Mouse (Mus musculus) intestine, embryonic 14.5 days (tissue): ENCODE results near the gene Ntrk1. TPM values are rescaled to one million over a fixed set of nuclear protein-coding genes. Genes with fewer than 3 reads are reported as not detected.
"Not testable (repeated sequence)": the region's sequence is repeated elsewhere in the genome, so short reads cannot be mapped to it uniquely, and the experiment has no call there.

ENCODE experiments used
- ATAC-seq: fragments of 200-750 bp; cut with Nextera tagmentation; replicated peaks from 2 replicates; pipeline ENCODE4 v1.8.0; 2017; ENCODE audit warnings: low read depth, moderate number of reproducible peaks, moderate TSS enrichment, moderate library complexity; ENCODE audit not compliant: low FRiP score, low TSS enrichment
- DNase-seq: peaks from one replicate; pipeline ENCODE4 v3.0.0-alpha.2; 2018; ENCODE audit warnings: low spot score
- H3K27ac ChIP-seq: fragments of 300-500 bp; sonication (generic); 2 replicates; pipeline ENCODE4 v1.5.1; 2014; ENCODE audit warnings: low read depth, mild to moderate bottlenecking, control low read depth
- H3K27me3 ChIP-seq: fragments of 300-500 bp; sonication (generic); replicated peaks from 2 replicates; pipeline ENCODE4 v1.6.1; 2014; ENCODE audit warnings: low read length, control low read depth; ENCODE audit not compliant: control insufficient read depth, insufficient read depth
- H3K36me3 ChIP-seq: fragments of 300-500 bp; sonication (generic); 2 replicates; pipeline ENCODE4 v1.6.1; 2014; ENCODE audit warnings: low read length, control low read depth; ENCODE audit not compliant: control insufficient read depth, insufficient read depth
- H3K4me1 ChIP-seq: fragments of 300-500 bp; sonication (generic); replicated peaks from 2 replicates; pipeline ENCODE4 v1.6.1; 2014; ENCODE audit warnings: low read length, control low read depth, mixed read lengths; ENCODE audit not compliant: control insufficient read depth, insufficient read depth
- H3K4me2 ChIP-seq: fragments of 300-500 bp; sonication (generic); 2 replicates; pipeline ENCODE4 v1.6.1; 2014; ENCODE audit warnings: low read length
- H3K4me3 ChIP-seq: fragments of 300-500 bp; sonication (generic); 2 replicates; pipeline ENCODE4 v1.5.1; 2014; ENCODE audit warnings: low read depth, low read length, control low read depth, mixed read lengths
- H3K9ac ChIP-seq: fragments of 300-500 bp; sonication (generic); 2 replicates; pipeline ENCODE4 v1.6.1; 2014; ENCODE audit warnings: mild to moderate bottlenecking, low read length
- H3K9me3 ChIP-seq: fragments of 300-500 bp; sonication (generic); 2 replicates; pipeline ENCODE4 v1.6.1; 2016; ENCODE audit warnings: low read length, control low read depth; ENCODE audit not compliant: control insufficient read depth
- WGBS: fragments of 180-500 bp; shearing (Covaris S2); extraction: QIAGEN DNeasy Blood & Tissue Kit; methylation state at CpG from one replicate; pipeline ENCODE4 v1.1.7; 2014; 5-methylcytosine and 5-hydroxymethylcytosine counted together
- polyA plus RNA-seq: library from polyadenylated mRNA; unstranded; fragments of >200 nt; fragmentation: Nextera tagmentation; extraction: Ambion mirVana; gene quantifications from 2 replicates; pipeline ENCODE4 v1.2.1, GENCODE M21; 2014

Ntrk1 gene
- 1.0 and 1.3 TPM in 2 replicates for polyA plus RNA-seq

DNA sequence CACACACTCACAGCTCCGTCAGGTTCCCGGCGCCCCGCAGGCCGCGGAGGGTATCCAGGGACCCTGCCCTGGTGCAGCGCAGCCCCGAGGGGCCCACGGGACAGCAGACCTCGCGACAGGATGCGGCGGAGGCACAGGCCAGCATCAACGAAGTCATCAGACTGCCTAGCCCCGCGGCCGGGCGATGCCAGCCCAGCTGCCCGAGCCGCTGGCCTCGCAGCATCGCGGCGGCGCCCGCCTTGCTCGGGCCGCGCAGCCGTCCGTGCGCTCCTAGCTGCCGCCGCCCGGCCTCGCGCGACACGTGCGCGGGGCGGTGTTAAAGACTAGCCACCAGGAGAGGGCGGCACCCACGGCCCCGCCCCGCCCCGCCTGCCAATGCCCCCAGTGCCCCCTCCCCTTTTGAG, at the start of gene Ntrk1:
TSS of gene Ntrk1 (minus strand) at position 241 of the 404 bp plus-strand sequence.
- WGBS = under 1% methylated on average over 45 of the region's 47 CpGs
- Histone ChIP-seq H3K9me3 (no peaks in the 10 kb centered on the region), H3K27ac (no peak within 1 kb of the TSS), H3K4me1 (peaks cover 17% of the 10 kb centered on the region), H3K27me3 (peaks cover 93% of the 10 kb centered on the region), H3K4me3 (peak within 1 kb of the TSS; percentile 23), H3K9ac (no peak within 1 kb of the TSS), H3K36me3 (no peaks in the 10 kb centered on the region), H3K4me2 (peak within 1 kb of the TSS; percentile 44)
- no peak for ATAC-seq
- DNase-seq = no peak

DNA sequence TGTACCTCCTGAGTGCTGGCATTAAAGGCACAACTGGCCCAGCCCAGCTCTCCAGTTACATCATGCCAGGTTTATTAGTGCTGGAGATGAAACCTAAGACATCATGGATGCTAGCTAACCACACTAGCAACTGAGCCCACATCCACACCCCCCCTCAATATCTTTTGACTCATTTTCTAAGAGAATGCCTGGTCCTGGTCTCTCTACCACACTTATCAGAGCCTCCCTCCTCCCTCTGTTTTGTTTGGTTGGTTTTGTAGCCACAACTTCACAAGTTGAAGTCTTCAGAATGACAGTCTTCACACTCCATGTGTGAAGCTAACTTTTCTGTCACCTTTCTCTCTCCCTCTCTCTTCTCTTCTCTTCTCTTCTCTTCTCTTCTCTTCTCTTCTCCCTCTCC, 45.9 kb upstream of the Ntrk1 start:
- Histone ChIP-seq H3K4me2 (no peak overlapping the region), H3K4me1 (no peaks in the 10 kb centered on the region), H3K36me3 (no peaks in the 10 kb centered on the region), H3K27me3 (no peaks in the 10 kb centered on the region), H3K4me3 (no peak overlapping the region), H3K9me3 (no peaks in the 10 kb centered on the region), H3K27ac (no peak overlapping the region), H3K9ac (no peak overlapping the region)
- DNase-seq (no peak), ATAC-seq (no peak)

DNA sequence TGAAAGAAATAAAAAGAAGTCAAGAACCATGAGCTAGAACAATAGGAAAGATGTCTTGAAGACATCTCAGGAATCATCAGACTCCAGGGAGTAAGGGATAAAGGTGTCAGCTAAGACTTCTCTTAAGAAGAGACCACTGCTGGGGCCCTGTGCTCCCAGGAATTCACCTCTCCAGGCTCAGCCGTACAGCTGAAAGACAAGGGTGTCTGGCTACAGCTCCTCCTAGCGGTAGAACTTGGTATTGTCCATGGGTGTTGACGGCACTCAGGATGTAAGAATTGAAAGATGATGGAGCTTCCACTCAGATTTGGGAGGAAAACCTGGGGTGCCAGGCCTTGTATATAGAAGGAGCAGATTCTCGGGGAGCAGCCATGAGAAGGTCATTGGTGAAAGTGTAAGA, 43.7 kb upstream of the Ntrk1 start:
- H3K4me2 ChIP-seq = no peak overlapping the region
- H3K4me3 ChIP-seq = no peak overlapping the region
- DNase-seq (peak; percentile 92), ATAC-seq (0 out of 2 replicates have a peak, but pooled peaks have one; percentile 47)
- H3K27ac ChIP-seq = no peak overlapping the region
- no peaks in the 10 kb centered on the region for H3K9me3 ChIP-seq
- H3K9ac ChIP-seq = no peak overlapping the region
- 2% methylated on average over 4 of the region's 4 CpGs for WGBS
- no peaks in the 10 kb centered on the region for H3K27me3 ChIP-seq
- H3K4me1 ChIP-seq = no peaks in the 10 kb centered on the region
- H3K36me3 ChIP-seq = no peaks in the 10 kb centered on the region

DNA sequence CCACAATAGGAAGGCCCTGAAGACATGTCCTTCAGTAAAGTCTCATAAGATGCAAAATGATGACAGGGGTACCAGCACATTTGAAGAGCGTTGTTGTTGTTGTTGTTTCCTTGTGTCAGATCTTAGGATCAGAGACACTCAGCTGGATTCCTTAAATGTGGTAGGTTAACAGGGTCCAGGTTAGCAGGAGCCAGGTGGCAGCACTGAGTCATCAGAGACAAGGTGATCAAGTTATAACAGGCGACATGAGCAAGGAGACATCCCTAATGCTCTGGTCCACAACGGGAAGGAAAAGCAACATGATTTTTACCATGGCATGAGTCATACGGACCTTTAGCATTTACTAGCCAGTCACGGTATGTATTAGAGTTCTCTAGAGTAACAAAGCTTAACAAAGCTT, 38.5 kb upstream of the Ntrk1 start:
- Histone ChIP-seq H3K27me3 (no peaks in the 10 kb centered on the region), H3K4me2 (no peak overlapping the region), H3K36me3 (no peaks in the 10 kb centered on the region), H3K27ac (no peak overlapping the region), H3K9me3 (no peaks in the 10 kb centered on the region), H3K4me1 (no peaks in the 10 kb centered on the region), H3K9ac (no peak overlapping the region), H3K4me3 (no peak overlapping the region)
- ATAC-seq (no peak), DNase-seq (no peak)
- WGBS = 62% methylated on average over 5 of the region's 5 CpGs

DNA sequence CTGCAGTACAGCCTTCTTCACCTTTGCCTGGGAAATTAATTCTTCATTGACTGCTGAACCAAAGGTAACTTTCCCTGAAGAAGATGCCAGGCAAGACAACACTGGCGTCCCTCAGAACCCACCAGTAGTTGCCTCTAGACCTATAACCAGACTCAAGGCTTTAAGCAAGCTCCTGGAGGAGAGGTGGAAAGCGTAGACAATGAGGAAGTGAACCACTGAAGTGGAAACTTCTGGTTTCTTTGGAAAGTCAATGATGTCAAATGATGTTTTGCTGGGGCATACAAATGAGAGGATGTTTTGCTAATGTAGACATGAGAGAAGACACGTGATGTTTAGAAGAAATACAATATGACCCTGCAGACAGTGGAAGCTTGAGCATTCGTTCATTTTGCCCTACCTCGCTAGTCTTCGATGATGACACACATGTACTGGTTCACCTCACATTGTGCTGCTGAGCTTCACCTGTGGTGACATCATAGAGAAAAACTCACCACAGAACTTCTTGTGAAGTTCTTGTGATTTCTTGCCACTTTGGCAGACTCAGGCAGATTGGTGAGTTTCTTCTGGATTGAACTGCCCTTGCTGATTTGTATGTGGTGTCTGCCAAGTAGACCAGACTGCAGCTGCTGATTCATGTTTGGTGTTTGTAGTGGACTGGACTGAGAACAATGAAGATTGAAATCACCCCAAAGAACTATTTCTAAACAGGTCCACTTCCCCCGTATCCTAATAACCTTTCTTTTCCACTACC, 37.3 kb upstream of the Ntrk1 start:
- 81% methylated on average over 7 of the region's 7 CpGs for WGBS
- Histone ChIP-seq H3K4me3 (no peak overlapping the region), H3K36me3 (no peaks in the 10 kb centered on the region), H3K9ac (no peak overlapping the region), H3K27ac (no peak overlapping the region), H3K4me2 (no peak overlapping the region), H3K9me3 (no peaks in the 10 kb centered on the region), H3K27me3 (no peaks in the 10 kb centered on the region), H3K4me1 (no peaks in the 10 kb centered on the region)
- DNase-seq = no peak
- ATAC-seq = no peak

DNA sequence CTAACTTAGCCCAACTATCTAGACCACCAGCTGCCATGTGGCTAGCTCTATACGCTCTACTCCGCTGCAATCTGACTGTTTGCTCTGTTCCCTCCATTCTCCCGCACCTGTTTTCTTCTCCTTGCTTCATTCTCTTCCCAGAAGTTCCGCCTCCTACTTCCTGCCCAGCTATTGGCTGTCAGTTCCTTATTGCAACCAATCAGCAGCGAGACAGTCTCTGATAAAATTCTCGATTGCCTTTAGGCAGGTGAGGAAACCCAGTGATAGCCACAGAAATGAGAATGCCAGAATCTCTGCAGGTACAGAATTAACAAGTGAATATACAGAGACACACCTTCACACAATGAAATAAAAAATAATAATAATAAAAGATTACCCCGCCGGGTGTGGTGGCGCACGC, 34.1 kb upstream of the Ntrk1 start:
- WGBS = 41% methylated on average over 10 of the region's 10 CpGs
- Histone ChIP-seq H3K27ac (no peak overlapping the region), H3K4me3 (no peak overlapping the region), H3K27me3 (no peaks in the 10 kb centered on the region), H3K4me1 (no peaks in the 10 kb centered on the region), H3K36me3 (no peaks in the 10 kb centered on the region), H3K9ac (no peak overlapping the region), H3K9me3 (no peaks in the 10 kb centered on the region), H3K4me2 (no peak overlapping the region)
- ATAC-seq (no peak), DNase-seq (no peak)

DNA sequence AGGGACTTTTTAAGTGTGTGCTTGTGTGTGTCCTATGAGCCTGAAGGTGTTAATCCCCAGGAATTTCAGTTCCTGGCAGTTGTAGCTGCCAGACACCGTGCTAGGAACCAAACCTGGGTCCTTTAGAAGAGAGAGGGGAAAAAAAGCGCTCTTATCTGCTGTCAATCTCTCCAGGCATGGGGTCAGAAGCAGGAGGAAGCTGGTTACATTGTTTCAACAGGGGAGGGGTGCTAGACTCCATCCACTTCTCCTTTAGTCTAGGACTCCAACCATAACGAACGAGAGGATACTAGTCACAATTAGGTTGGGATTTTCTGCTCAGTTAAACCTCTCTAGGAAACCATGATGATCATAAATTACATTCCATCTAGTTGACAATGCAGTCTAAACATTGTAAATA, 33.5 kb upstream of the Ntrk1 start:
- Histone ChIP-seq H3K4me2 (no peak overlapping the region), H3K36me3 (no peaks in the 10 kb centered on the region), H3K9me3 (no peaks in the 10 kb centered on the region), H3K4me3 (no peak overlapping the region), H3K4me1 (no peaks in the 10 kb centered on the region), H3K27me3 (no peaks in the 10 kb centered on the region), H3K9ac (no peak overlapping the region), H3K27ac (no peak overlapping the region)
- WGBS = 53% methylated on average over 4 of the region's 4 CpGs
- DNase-seq (no peak), ATAC-seq (no peak)

DNA sequence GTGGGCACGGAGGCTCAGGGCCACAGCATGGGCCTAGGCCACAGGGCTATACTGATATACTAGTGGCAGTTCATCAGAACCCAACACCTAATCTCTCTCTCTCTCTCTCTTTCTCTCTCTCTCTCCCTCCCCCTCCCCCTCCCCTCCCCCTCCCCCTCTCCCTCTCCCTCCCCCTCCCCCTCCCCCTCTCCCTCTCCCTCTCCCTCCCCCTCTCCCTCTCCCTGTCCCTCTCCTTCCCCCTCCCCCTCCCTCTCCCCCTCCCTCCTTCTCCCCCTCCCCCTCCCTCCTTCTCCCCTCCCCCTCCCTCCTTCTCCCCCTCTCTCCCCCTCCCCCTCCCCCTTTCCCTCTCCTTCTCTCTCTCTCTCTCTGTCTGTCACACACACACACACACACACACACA, 29.2 kb upstream of the Ntrk1 start, which contains the start of gene Pear1:
TSS of gene Pear1 (minus strand) at position 101 of the 400 bp plus-strand sequence.
- ATAC-seq = not testable (repeated sequence)
- WGBS = 87% methylated on average over 1 of the region's 1 CpGs

DNA sequence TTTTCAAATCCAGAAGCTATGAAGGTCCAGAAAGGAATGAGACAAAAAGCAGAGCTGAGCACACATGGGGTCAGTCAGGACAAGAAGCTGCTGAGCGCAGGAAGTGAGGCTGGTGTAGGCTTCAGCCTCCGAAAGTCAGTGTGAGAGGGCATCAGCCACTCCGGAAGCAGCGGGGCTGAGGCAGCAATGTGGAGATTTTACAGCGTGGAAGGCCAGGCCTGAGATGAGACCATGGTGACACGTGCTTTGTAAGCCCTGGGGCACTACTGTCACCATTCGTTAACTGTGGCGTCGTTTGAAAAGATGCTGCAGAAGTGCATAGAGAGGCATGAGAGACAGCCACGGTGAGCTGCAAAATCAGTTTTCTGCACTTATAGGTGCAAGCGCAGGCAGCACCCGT, 23.3 kb upstream of the Ntrk1 start:
- ATAC-seq = no peak
- WGBS = 59% methylated on average over 12 of the region's 12 CpGs
- Histone ChIP-seq H3K27me3 (peaks cover 4% of the 10 kb centered on the region; the same call in 1 of the 2 replicates), H3K4me3 (no peak overlapping the region), H3K36me3 (no peaks in the 10 kb centered on the region), H3K9ac (no peak overlapping the region), H3K9me3 (no peaks in the 10 kb centered on the region), H3K27ac (no peak overlapping the region), H3K4me2 (no peak overlapping the region), H3K4me1 (no peaks in the 10 kb centered on the region)
- DNase-seq = no peak

More for the DNA sequence above, 29.2 kb upstream of the Ntrk1 start, which contains the start of gene Pear1:
- H3K4me3 ChIP-seq, DNase-seq, H3K36me3 ChIP-seq, H3K27me3 ChIP-seq, H3K9me3 ChIP-seq, H3K4me2 ChIP-seq, H3K27ac ChIP-seq, H3K4me1 ChIP-seq, H3K9ac ChIP-seq: not testable (repeated sequence)
